ENCODE assay signal across 8 mouse cellular contexts in genomic region chr13:46417594-46417993, GRCm38 (mm10). TPM values are rescaled to one million over a fixed set of nuclear protein-coding genes. Genes with fewer than 3 reads are reported as not detected.
DNase-seq lines count a peak whose midpoint lies in the region; ATAC-seq lines count a peak whose summit lies in the region.

No protein-coding gene starts in this region.

- no peaks in the 10 kb centered on the region for H3K27me3 ChIP-seq in forebrain, embryonic 11.5 days (ENCODE audit: control insufficient read depth, insufficient read depth, low read length)
- H3K27me3 ChIP-seq in intestine, embryonic 15.5 days (replicated peaks) = peaks cover 3% of the 10 kb centered on the region; the same call in 1 of the 2 replicates
- H3K27me3 ChIP-seq in neural tube, embryonic 12.5 days (replicated peaks) = no peaks in the 10 kb centered on the region

- peak overlapping the region; percentile 83 for H3K4me2 ChIP-seq in forebrain, embryonic 11.5 days (ENCODE audit: low read depth, low read length, severe bottlenecking)
- peak overlapping the region; percentile 98 for H3K4me2 ChIP-seq in intestine, embryonic 15.5 days (replicated peaks)
- peak overlapping the region; percentile 96 for H3K4me2 ChIP-seq in neural tube, embryonic 12.5 days (replicated peaks)

- H3K36me3 ChIP-seq in forebrain, embryonic 11.5 days (ENCODE audit: control insufficient read depth, insufficient read depth, low read length) = no peaks in the 10 kb centered on the region
- no peaks in the 10 kb centered on the region for H3K36me3 ChIP-seq in intestine, embryonic 15.5 days
- H3K36me3 ChIP-seq in neural tube, embryonic 12.5 days = no peaks in the 10 kb centered on the region

- peak overlapping the region; percentile 71 for H3K4me3 ChIP-seq in forebrain, embryonic 11.5 days (ENCODE audit: low read depth, low read length)
- H3K4me3 ChIP-seq in intestine, embryonic 15.5 days (replicated peaks) = peak overlapping the region; percentile 66; the same call in 1 of the 2 replicates
- H3K4me3 ChIP-seq in neural tube, embryonic 12.5 days = no peak overlapping the region

- peak; percentile 20 for DNase-seq in layer of hippocampus, adult 9-11 months
- DNase-seq in layer of hippocampus, postnatal 36 days = no peak
- no peak for DNase-seq in forebrain, embryonic 11.5 days (ENCODE audit: low spot score)
- DNase-seq in cerebellum, adult 11 months = no peak
- no peak for DNase-seq in cerebellum, postnatal 10 days

- H3K9me3 ChIP-seq in forebrain, embryonic 11.5 days (ENCODE audit: control insufficient read depth, low read length) = no peaks in the 10 kb centered on the region
- no peaks in the 10 kb centered on the region for H3K9me3 ChIP-seq in intestine, embryonic 15.5 days
- no peaks in the 10 kb centered on the region for H3K9me3 ChIP-seq in neural tube, embryonic 12.5 days

- H3K9ac ChIP-seq in forebrain, embryonic 11.5 days (ENCODE audit: low read length) = peak overlapping the region; percentile 83
- no peak overlapping the region for H3K9ac ChIP-seq in intestine, embryonic 15.5 days
- no peak overlapping the region for H3K9ac ChIP-seq in neural tube, embryonic 12.5 days

- H3K27ac ChIP-seq in forebrain, embryonic 11.5 days (ENCODE audit: low read depth, low read length) = no peak overlapping the region
- no peak overlapping the region for H3K27ac ChIP-seq in intestine, embryonic 15.5 days
- H3K27ac ChIP-seq in neural tube, embryonic 12.5 days = no peak overlapping the region

- no peak for ATAC-seq in forebrain, embryonic 11.5 days (replicated peaks; ENCODE audit: low FRiP score)
- ATAC-seq in intestine, embryonic 15.5 days = no peak
- no peak for ATAC-seq in neural tube, embryonic 12.5 days (ENCODE audit: low FRiP score, low read depth)
- ATAC-seq in megakaryocyte progenitor cell, adult 5-6 weeks (replicated peaks; ENCODE audit: poor library complexity) = no peak

- 77% methylated on average over 5 of the region's 5 CpGs for WGBS in forebrain, embryonic 11.5 days
- WGBS in intestine, embryonic 15.5 days = 75% methylated on average over 5 of the region's 5 CpGs
- 75% methylated on average over 5 of the region's 5 CpGs for WGBS in neural tube, embryonic 12.5 days

- H3K4me1 ChIP-seq in forebrain, embryonic 11.5 days (replicated peaks; ENCODE audit: control insufficient read depth, insufficient read depth, low read length) = 0 out of 2 replicates have a peak, but pooled peaks cover 5% of the 10 kb centered on the region
- H3K4me1 ChIP-seq in intestine, embryonic 15.5 days (replicated peaks) = 0 out of 2 replicates have a peak, but pooled peaks cover 2% of the 10 kb centered on the region
- peaks cover 15% of the 10 kb centered on the region for H3K4me1 ChIP-seq in neural tube, embryonic 12.5 days

RNA-seq across cellular contexts. Expression of gene Rbm24, which starts 0.6 kb away (rescaled TPM):
- total RNA-seq in layer of hippocampus, postnatal 36 days (2021) = 10 to 100 TPM; 21.4 to 23.6 TPM
- polyA plus RNA-seq in forebrain, embryonic 11.5 days (2014; fragmentation: Nextera tagmentation; extraction: Ambion mirVana) = 2.8 and 3.8 TPM in 2 replicates
- polyA plus RNA-seq in intestine, embryonic 15.5 days (2015; fragmentation: Nextera tagmentation; extraction: Ambion mirVana) = 1.7 and 2.0 TPM in 2 replicates
- 5.8 and 7.7 TPM in 2 replicates for polyA plus RNA-seq in neural tube, embryonic 12.5 days (2016; fragmentation: Nextera tagmentation; extraction: Ambion mirVana)
- not detected in 2 replicates for total RNA-seq in megakaryocyte progenitor cell, adult 5-6 weeks (2015)
- not detected in 2 replicates for total RNA-seq in megakaryocyte progenitor cell, adult 5-6 weeks (2017)
